Mouse (Mus musculus): Measurements from ENCODE around the gene Olfr560. TPM values are rescaled to one million over a fixed set of nuclear protein-coding genes. Genes with fewer than 3 reads are reported as not detected.

Olfr560 gene
- 0.37 TPM in 1 of 2 replicates, not detected in the other for total RNA-seq (2017)

DNA sequence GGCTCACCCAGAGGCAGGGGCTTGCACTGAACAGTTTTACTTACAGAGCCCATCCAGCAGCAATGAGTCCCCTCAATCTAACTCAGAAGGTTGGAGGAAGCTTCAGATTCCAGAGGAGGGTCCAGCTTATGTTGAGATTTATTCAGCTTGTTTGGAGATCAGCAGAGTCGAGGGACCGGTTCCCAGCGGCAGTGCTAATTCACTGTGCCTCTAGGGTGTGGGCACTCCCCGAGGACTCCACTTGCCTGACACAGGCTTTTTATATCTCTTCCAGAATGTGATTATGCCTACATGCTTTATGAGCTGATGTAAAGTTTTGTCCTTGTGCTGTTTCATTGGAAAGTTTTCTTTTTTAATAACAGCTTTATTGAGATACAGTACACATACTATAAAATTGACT lies at the start of gene Olfr560, which contains the start of gene Olfr78:
TSS of gene Olfr560 (minus strand) at position 101 of the 400 bp plus-strand sequence.
TSS of gene Olfr78 (minus strand) at position 206 of the 400 bp plus-strand sequence.
- no peak for ATAC-seq (ENCODE audit: extremely low read depth, insufficient number of reproducible peaks, low FRiP score, poor library complexity, severe bottlenecking)

DNA sequence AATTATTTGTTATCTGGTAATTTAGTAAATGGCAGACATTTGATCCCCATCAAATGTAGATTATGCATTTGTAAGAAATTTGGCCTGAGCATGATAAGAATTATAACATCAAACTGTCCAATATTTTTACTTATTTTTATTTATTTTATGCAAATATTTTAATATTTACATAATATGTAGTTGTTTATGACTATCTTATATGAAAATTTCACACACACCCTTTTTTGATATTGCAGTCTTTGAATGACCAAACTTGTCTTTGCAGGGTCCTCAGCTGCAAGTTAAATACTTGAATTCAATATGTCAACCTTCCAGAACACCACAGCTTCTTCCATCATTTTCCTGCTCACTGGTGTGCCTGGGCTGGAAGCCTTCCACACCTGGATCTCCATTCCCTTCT lies 44.0 kb upstream of the Olfr560 start, which contains the start of gene Olfr564:
TSS of gene Olfr564 (plus strand) at position 301 of the 400 bp plus-strand sequence.
- ATAC-seq (ENCODE audit: extremely low read depth, insufficient number of reproducible peaks, low FRiP score, poor library complexity, severe bottlenecking), result no peak

DNA sequence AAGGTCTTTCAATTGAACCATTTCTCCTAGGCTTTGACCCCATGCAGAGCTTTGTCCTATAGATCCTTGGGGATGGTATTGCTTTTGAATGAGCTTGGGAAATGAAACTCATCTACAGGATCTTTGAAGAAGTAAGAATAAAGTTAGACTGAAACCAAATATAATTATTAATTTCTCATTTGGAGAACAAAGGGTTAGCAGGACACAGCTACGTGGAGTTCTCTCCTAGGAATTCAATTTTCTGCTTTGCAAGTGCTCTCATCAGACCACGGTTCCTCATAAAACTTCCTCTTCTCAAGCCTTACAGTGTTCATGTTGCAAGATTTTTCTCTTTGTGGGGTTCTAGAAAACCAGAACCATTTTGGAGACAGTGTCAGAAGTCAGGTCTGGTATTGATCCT lies 11.8 kb upstream of the Olfr560 start, which contains the start of gene Olfr561:
TSS of gene Olfr561 (plus strand) at position 301 of the 400 bp plus-strand sequence.
- no peak for ATAC-seq (ENCODE audit: extremely low read depth, insufficient number of reproducible peaks, low FRiP score, poor library complexity, severe bottlenecking)

DNA sequence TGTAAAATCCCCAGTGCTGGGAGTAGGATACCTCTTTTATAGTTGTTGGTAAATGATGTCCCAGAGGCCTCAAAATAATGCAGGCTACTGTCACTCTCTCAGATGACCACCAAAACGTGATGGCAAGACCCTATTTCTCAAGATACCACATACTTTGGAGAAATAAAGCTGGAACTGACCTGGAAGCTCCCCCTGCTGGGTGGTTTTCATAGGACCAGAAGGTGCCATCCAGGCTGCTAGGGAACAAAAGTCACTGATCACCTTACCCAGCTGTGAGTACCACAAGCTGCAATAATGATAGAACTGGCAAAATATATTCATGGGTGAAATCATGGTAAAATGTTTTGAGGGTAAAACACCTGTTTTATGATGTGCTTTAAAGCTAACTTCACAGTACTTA lies 7.1 kb downstream of the Olfr560 start:
- ATAC-seq (ENCODE audit: extremely low read depth, insufficient number of reproducible peaks, low FRiP score, poor library complexity, severe bottlenecking), result no peak

DNA sequence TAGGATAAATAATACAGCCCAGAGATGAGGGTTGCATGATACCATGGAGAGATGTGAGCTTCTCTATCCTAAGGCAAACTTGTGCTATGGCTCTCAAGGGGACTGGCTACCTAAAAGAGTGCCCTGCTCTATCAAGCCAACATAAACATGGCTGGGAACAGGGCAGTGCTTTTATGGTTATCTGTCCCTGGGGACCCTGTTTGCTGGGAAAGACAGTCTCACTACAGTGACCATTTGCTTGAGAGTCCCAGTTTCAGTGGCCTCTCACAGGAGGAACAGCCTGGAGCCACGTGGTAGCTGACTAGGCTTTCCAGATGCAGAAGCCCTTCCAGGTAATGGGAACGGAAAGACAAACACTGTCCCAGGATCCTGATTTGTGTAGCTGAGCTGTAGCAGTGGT lies 21.5 kb downstream of the Olfr560 start:
- ATAC-seq (ENCODE audit: extremely low read depth, insufficient number of reproducible peaks, low FRiP score, poor library complexity, severe bottlenecking), result no peak

DNA sequence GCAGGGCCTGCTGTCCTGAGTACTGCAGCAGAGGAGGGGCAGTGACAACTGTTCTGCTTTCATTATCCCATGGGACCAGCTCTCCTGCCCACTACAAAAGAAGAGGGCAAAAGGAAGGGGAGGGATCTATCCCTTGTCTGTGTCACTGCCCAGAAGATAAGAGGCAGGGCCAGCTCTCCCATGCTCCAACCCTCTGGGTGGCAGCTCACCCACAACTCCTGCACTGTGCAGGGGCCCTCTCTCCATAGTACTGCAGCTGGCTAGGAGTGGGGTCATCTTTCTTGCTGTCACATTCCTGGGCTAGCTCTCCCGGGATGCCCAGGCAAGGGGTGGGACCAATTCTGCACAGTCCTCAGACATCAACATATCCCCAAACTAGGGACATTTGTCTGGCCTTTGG lies 25.4 kb downstream of the Olfr560 start:
- no peak for ATAC-seq (ENCODE audit: extremely low read depth, insufficient number of reproducible peaks, low FRiP score, poor library complexity, severe bottlenecking)

DNA sequence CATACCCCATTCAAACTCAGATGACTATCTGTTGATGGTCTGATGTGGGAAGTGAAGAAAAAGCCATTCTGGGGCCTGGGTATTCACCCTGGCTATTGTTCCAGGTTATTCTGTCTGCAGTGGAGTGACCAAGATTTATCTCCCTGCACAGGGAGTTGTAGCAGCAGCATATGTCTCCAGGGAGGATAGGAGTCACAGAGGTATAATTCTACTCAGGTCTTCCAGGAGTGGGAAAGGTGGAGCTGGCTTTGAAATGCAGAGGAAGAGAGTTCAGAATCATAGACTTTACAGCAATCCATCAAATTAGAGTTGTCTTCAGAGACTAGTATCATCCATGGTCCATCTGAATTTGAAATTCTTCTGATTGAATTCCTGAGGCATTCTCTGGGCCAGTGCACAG lies 31.8 kb downstream of the Olfr560 start, which contains the start of gene Olfr559:
TSS of gene Olfr559 (minus strand) at position 101 of the 400 bp plus-strand sequence.
- ATAC-seq (ENCODE audit: extremely low read depth, insufficient number of reproducible peaks, low FRiP score, poor library complexity, severe bottlenecking), result no peak

DNA sequence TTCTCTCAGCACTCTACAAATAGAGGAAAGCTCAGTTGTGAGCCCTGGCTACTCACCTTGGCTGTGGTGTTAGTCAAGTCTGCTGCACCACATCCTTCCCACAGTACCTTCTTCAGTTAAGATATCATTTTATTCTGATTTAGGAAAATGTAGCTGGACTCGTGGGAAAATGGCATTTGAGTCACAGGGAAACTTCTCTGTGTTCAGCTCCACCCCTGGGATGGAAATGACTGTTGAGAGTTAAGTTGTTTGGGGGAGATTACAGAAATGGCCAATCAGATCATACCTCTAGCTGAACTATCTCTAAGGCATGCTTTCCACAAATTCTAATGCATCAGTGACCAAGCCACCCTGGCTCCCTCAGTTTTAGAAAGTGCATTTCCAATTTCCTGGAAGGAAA lies 40.2 kb downstream of the Olfr560 start, which contains the start of gene Olfr33:
TSS of gene Olfr33 (minus strand) at position 101 of the 400 bp plus-strand sequence.
- no peak for ATAC-seq (ENCODE audit: extremely low read depth, insufficient number of reproducible peaks, low FRiP score, poor library complexity, severe bottlenecking)

DNA sequence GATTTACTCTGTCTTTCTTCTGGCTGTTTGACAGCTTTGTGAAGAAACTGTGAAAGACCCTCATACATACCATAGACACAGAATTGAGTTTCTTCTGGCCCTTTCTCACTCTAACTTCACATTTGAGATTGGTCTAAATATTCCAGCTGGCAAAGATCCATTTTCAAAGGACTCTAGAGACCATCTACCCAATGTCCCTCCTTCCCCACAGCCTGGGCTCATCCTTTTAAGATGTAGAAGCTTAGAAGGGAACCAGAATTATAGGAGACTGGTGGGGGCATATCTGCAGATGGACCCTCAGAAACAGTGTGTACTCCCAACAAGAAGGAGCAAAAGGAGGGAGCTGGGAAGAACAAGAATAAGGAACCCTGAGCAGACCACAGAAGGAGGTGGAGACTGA lies 57.3 kb downstream of the Olfr560 start, which contains the start of gene Olfr558:
TSS of gene Olfr558 (plus strand) at position 301 of the 400 bp plus-strand sequence.
- no peak for ATAC-seq (ENCODE audit: extremely low read depth, insufficient number of reproducible peaks, low FRiP score, poor library complexity, severe bottlenecking)

Other genes with a start within 250 kb of the Olfr560 start
- gene Olfr547, start 224.6 kb downstream of the Olfr560 start, total RNA-seq (2017), result not detected in 2 replicates
- gene Olfr548-ps1, start 218.5 kb downstream of the Olfr560 start, total RNA-seq (2017), result not detected in 2 replicates
- not detected in 2 replicates for gene Olfr549, start 209.5 kb downstream of the Olfr560 start, total RNA-seq (2017)
- gene Trim21, start 193.9 kb downstream of the Olfr560 start, total RNA-seq (2017), result 48.9 and 65.3 TPM in 2 replicates
- gene Olfr550, start 187.9 kb downstream of the Olfr560 start, total RNA-seq (2017), result 0.12 TPM in 1 of 2 replicates, not detected in the other
- not detected in 2 replicates for gene Olfr551, start 167.5 kb downstream of the Olfr560 start, total RNA-seq (2017)
- not detected in 2 replicates for gene Olfr552, start 161.6 kb downstream of the Olfr560 start, total RNA-seq (2017)
- not detected in 2 replicates for gene Olfr553, start 141.1 kb downstream of the Olfr560 start, total RNA-seq (2017)
- 0.47 TPM in 1 of 2 replicates, not detected in the other for gene Olfr554, start 120.9 kb downstream of the Olfr560 start, total RNA-seq (2017)
- gene Olfr555, start 100.5 kb downstream of the Olfr560 start, total RNA-seq (2017), result not detected in 2 replicates
- not detected in 2 replicates for gene Olfr556, start 94.5 kb downstream of the Olfr560 start, total RNA-seq (2017)
- gene Trim68, start 72.0 kb downstream of the Olfr560 start, total RNA-seq (2017), result 10.6 and 12.5 TPM in 2 replicates
- gene Olfr557, start 63.5 kb downstream of the Olfr560 start, total RNA-seq (2017), result not detected in 2 replicates
- not detected in 2 replicates for gene Olfr558, start 57.2 kb downstream of the Olfr560 start, total RNA-seq (2017)
- not detected in 2 replicates for gene Olfr33, start 40.3 kb downstream of the Olfr560 start, total RNA-seq (2017)
- gene Olfr559, start 31.9 kb downstream of the Olfr560 start, total RNA-seq (2017), result not detected in 2 replicates
- 0.12 TPM in 1 of 2 replicates, not detected in the other for gene Olfr78, start 105 bp upstream of the Olfr560 start, total RNA-seq (2017)
- gene Olfr561, start 11.9 kb upstream of the Olfr560 start, total RNA-seq (2017), result not detected in 2 replicates
- gene Olfr564, start 44.1 kb upstream of the Olfr560 start, total RNA-seq (2017), result not detected in 2 replicates
- not detected in 2 replicates for gene Olfr566, start 99.4 kb upstream of the Olfr560 start, total RNA-seq (2017)
- gene Olfr568, start 117.8 kb upstream of the Olfr560 start, total RNA-seq (2017), result not detected in 2 replicates
- gene Olfr569, start 131.5 kb upstream of the Olfr560 start, total RNA-seq (2017), result not detected in 2 replicates
- gene Olfr570, start 135.2 kb upstream of the Olfr560 start, total RNA-seq (2017), result not detected in 2 replicates
- not detected in 2 replicates for gene Olfr571, start 158.2 kb upstream of the Olfr560 start, total RNA-seq (2017)
- not detected in 2 replicates for gene Olfr572, start 165.0 kb upstream of the Olfr560 start, total RNA-seq (2017)
- not detected in 2 replicates for gene Olfr573-ps1, start 183.2 kb upstream of the Olfr560 start, total RNA-seq (2017)
- not detected in 2 replicates for gene Olfr574, start 189.1 kb upstream of the Olfr560 start, total RNA-seq (2017)
- not detected in 2 replicates for gene Olfr575, start 199.4 kb upstream of the Olfr560 start, total RNA-seq (2017)
- not detected in 2 replicates for gene Olfr576, start 203.3 kb upstream of the Olfr560 start, total RNA-seq (2017)
- gene Olfr577, start 216.6 kb upstream of the Olfr560 start, total RNA-seq (2017), result not detected in 2 replicates
- gene Olfr578, start 230.0 kb upstream of the Olfr560 start, total RNA-seq (2017), result not detected in 2 replicates